Mouse (Mus musculus) layer of hippocampus, postnatal 36 days (tissue): ENCODE measurements around the gene Zbtb43. TPM values are rescaled to one million over a fixed set of nuclear protein-coding genes. Genes with fewer than 3 reads are reported as not detected.

Source experiments
- DNase-seq, 2 experiments: peaks; one replicate each; pipeline ENCODE4 v3.0.0; 2022
- total RNA-seq, 2 experiments: library from RNA; stranded (reverse); gene quantifications; 2 replicates each; pipeline ENCODE4 v1.2.3; 2021

The Zbtb43 gene
- 10 to 100 TPM; 26.2 to 27.3 TPM for total RNA-seq

DNA sequence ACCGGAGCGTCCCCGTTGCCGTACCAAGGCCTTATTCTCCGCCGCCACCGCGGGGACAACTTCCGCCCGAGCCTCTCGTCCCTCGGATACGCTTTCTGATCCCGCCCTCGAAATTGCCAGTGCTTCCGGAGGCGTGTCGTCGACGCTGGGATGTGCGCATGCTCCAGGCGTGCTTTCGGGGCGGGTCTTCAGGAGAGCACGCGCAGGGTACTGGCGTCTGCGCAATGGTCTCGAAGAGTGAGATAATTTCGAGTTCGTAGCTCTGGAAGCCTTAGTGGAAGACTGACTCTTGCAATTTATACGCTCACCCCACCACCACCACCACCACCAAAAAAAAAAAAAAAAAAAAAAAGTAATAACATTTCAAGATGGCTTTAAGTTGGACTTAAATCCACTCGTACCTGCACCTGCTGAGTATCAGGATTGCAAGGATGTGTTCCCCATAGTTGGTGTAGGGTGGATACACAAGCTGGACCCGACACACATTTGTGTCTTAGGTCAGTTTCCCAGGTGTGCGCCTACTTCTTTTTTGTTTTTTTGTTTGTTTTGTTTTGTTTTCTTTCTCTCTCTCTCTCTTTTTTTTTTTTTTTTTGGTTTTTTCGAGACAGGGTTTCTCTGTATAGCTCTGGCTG is at the start of gene Zbtb43:
Gene Zbtb43 (minus strand): TSS at position 94 of the 632 bp plus-strand sequence.
- DNase-seq, result peak; percentile 95 to 96

DNA sequence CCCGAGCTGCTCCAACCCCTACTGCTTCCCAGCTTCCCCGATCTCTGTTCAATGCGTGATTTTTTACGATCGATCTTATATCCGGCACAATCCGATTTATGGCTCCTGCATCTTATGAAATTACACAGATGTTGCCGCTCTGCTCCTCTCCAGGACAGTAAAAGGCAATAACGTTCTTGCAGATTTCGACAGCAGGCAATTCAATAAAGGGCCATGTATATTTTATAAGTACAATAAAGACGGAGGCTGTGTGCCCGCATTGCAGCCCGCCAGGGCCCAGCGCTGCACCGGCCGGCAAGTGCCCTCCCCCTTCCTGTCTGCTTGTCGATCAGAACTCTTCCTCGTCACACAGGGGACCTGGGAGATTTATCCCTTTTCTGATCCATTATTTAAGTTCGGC is 47.5 kb upstream of the Zbtb43 start:
- DNase-seq, result no peak

DNA sequence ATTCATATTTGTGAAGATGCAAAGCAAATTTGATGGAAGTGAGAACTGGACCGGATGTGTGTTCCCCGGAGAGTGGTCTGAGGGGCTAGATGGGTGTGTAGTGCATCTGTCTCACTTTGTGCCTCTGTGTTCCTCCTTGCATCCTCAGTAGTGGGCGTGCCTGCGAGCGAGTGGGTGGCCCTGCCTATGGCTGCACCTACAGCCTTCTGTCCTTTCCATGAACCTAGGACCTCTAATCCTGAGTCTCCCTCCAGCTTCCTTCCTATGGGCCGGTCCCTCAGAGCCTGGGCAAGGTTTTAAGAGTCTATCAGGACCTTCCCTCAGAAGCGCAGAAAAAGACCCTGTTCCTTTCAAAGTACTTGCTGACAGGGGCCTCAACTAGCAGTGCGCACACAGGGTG is 47.1 kb upstream of the Zbtb43 start:
- DNase-seq, result no peak

- no peak for DNase-seq
These were observed 42.4 kb upstream of the Zbtb43 start for GRCm38 (mm10) chr2:33510791-33511190.

DNA sequence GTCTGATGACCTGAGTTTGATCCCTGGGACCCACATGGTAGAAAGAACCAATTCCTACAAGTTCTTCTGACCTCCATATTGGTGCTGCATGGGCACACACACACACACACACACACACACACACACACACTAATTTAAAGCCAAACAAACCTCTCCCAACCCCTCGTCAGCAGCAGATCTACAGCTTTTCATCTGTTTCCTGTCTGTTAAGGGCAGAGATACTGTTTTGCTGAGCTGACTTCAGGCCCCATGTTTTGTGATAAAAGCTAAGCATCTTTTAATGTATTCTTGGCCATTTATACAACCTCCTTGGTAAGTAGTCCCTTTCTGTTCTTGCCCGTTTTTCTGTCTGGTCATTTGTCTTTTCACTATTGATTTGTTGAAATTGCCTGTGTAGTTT is 34.2 kb upstream of the Zbtb43 start:
- no peak for DNase-seq

DNA sequence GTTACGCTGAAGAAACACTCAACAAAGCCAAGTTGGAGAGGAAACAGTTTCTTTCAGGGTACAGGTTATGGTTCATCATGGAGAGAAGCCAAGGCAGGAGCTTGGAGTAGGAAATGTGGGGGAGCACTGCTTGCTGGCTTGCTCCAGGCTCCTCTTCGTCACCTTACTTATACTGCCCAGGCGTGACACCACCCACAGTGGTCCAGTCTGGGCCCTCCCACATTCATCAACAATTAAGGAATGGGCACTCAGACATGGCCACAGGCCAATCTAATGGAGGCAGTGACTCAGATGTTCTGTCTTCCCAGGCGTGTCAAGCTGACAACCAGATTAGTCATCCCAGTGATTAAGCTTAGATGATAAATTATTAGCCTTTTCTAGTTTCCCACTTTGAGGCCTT is 29.9 kb upstream of the Zbtb43 start:
- peak in 1 of 2 experiments; percentile 19 for DNase-seq

- no peak for DNase-seq
These were observed 27.3 kb upstream of the Zbtb43 start for GRCm38 (mm10) chr2:33495654-33496053.

- DNase-seq, result no peak
These were observed 23.7 kb upstream of the Zbtb43 start for GRCm38 (mm10) chr2:33492041-33492440.

GRCm38 (mm10) chr2:33489565-33489964 is 21.2 kb upstream of the Zbtb43 start:
- DNase-seq, result peak in 1 of 2 experiments; percentile 30

DNA sequence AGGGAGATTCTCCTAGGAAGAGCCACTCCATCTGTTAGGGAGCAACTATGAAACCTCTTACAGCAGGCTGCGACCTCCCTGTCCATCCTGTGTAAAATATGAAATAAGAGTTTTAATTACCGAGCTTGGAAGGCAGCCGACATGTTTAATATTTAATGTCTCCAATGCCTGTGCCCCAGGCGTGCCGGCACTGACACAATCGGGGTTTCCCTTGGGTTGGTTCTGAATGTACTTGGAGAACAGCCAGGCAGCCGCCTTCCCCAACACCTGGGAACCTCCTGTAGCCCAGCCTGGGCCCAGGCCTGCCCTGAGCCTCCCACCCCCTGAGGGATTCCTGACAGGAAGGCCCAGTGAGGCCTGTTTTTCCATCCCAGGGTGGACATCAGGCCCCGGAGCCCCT is 19.0 kb upstream of the Zbtb43 start:
- DNase-seq, result no peak

- peak; percentile 65 to 73 for DNase-seq
These were observed 18.5 kb upstream of the Zbtb43 start for GRCm38 (mm10) chr2:33486866-33487265.

DNA sequence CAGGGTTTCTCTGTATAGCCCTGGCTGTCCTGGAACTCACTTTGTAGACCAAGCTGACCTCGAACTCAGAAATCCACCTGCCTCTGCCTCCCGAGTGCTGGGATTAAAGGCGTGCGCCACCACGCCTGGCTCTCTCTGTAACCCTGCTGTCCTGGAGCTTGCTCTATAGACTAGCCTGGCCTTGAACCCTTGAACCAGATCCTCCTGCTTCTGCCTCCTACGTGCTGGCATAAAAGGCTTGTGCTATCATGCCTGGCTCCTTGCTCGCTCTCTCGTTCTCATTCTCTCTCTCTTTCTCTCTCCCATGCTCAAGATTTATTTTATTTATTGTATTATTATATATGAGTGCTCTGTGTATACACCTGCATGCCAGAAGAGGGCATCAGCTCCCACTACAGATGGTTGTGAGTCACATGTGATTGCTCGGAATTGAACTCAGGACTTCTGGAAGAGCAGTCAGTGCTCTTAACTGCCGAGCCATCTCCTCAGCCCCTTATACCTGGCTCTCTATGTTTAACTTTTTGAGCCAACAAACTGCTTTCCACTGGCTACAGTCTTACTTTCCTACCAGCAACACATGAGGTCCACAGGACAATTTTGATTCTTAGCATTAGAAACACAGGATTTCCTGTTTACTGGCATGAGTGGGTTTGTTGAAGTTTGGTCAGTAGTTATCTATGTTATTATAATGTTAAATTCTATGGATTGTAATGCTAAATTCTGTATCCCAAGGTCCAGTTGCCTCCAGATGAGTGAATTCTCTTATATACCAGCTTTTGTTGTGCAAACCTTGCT is 9.8 kb upstream of the Zbtb43 start:
- DNase-seq, result no peak

GRCm38 (mm10) chr2:33475961-33476360 is 7.6 kb upstream of the Zbtb43 start:
- no peak for DNase-seq

DNA sequence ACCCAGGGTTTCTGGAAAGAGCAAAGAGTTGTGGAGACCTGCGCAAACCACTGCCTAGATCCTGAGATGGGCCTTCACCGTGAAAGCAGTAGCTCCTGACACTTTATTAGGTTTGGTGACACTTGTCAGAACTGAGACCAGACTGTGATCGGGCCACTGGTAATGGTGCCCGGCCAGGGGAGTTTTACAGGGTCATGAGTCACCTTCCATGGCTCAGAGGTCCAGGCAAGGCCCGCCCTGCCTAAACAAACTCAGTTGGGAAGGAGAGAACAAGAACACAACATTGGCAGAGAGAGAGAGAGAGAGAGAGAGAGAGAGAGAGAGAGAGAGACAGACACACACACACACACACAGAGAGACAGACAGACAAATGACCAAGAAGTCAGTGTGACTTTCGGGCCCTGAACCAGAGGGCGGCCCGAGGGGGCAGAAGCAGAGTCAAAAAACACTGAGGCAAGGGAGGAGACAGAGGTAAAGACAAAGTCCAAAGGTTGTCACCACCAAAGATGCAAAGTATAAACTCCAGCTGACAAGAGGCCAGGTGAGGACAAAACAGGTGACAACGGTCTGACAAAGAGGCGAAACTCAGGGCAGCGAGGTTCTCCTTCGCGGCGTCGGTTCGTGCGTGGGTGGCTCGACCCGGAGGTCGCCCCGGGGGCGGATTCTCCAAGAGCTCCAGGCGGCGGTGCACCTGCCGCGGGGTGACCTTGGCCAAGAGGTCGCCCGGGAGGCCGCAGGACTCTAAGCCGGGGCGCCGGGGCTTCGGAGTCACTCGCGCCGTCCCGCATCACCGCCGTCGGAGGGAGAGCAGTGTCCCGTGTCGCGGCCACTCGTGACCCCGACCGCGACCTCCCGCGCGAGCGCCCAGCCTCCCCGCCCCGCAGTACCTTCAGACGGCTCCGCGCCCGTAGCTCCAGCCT is 553 bp downstream of the Zbtb43 start:
- DNase-seq, result no peak

GRCm38 (mm10) chr2:33465966-33466365 is 2.4 kb downstream of the Zbtb43 start:
- DNase-seq, result no peak

- no peak for DNase-seq
These were observed 3.1 kb downstream of the Zbtb43 start for GRCm38 (mm10) chr2:33465215-33465614.

DNA sequence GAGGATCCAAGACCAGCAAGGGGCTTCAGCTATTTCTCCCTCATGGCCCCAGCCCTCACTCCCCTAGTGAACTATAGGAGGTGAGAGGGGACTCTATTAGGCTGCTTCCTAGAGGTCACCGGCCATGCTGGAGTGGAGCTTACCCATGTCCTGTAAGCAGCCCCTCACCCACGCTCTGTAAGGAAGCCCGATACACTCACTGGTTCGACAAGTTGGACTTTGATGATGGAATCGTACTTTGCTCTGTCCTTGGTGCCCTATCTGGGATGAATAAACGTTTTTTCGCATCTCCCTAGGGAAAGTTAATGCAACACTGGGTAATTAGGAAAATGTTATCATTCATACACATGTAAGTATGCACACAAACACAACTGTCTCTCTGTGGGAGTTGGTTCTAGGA is 6.3 kb downstream of the Zbtb43 start:
- DNase-seq, result no peak

DNA sequence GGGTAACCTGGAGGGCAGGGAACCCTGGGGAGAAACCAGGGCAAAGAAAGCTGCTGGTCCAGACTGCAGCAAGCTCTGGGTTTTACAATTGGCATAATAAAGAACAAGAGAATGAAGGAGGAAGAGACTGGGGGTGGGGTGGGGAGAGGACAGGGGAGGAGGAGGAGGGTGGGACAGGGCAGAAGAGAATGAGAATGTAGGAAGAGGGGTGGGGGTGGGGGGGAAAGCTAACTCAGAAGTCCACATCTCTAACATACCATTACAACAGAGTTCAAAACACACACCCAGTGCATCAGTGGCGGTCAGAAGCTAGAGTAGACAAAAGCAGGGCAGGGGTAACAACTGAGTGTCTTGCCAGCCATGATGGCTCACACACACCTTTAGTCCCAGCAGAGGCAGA is 7.3 kb downstream of the Zbtb43 start:
- DNase-seq, result no peak

- no peak for DNase-seq
These were observed 8.7 kb downstream of the Zbtb43 start for GRCm38 (mm10) chr2:33459660-33460059.

DNA sequence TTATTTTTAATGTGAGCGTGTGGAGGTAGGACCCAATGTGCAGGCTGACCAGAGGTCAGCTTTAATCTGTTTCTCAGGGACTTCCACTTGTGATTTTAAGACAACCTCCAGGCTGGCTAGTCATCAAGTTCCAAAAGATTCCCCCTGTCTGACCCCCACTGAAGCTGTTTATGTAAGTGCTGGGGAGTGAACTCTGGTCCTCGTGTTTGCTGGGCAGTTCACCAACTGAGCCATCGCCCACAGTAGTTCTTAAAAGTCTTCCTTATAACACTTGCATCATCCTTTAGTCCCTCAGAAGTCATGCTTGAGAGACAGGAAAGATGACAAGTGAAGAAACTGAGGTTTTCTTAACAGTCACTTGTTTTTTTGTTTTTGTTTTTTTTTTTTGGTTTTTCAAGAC is 11.7 kb downstream of the Zbtb43 start:
- DNase-seq, result no peak

DNA sequence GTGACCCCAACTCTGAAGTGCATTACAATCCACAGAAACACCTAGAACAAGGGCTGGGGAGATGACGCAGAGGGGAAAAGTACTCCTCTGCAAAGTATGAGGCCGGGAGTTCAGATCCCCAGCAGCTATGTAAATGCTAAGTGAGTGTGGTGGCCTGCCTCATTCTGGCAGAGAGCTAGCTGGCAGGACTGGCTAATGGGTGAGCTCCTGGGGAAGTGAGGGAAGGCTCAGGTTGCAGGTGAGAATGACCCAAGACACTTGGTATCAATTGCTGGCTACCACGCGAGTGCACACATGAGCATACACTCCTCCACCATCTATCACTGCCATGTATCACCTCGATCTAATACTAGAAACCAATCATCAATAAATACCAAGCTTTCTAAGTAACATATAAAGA is 12.1 kb downstream of the Zbtb43 start:
- DNase-seq, result no peak

DNA sequence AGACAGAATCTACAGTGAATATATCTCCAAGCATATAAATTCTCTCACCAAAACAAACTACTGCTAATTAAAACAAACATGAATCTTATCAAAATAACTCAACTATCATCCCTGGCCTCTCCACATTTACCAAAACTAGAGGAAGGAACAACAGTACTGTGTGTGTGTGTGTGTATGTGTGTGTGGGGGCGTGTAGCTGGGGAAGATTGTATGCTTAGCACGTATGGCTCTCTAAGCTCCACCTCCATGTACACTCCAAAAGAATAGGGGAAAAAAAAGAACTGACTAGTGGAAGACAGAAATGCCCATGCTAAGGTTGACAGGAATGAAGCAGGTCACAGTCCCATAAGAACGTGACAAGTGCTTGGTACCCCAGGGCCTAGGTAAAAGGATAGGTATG is 13.0 kb downstream of the Zbtb43 start:
- DNase-seq, result no peak

DNA sequence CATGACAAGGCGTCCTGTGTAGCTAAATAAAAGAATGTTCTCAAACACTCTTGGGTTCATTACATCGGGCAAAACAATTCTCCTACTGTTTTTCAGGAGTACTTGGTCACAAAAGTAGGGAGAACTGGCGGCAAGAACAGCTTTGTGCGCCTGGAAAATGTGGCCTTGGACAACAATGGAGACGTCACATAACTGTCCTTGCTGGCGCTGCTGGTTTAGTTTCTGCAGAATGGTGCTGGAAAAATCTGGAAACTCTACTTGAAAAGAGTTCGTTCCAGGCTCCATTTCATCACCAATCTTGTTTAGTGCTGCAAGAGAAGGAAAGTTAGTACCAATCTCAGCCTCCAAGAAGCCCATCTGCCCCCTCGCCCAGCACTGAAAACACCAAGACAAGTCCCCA is 13.5 kb downstream of the Zbtb43 start:
- DNase-seq, result no peak
